Mouse (Mus musculus) heart, embryonic 16.5 days (tissue): Measurements from ENCODE around the gene Erbb4. TPM values are rescaled to one million over a fixed set of nuclear protein-coding genes. Genes with fewer than 3 reads are reported as not detected.

Source experiments
- ATAC-seq: fragments of 200-750 bp; cut with Nextera tagmentation; replicated peaks from 2 replicates; pipeline ENCODE4 v1.8.0; 2017; ENCODE audit warnings: moderate number of reproducible peaks; ENCODE audit not compliant: insufficient read depth, low FRiP score; ENCODE audit errors: extremely low read depth
- H3K27ac ChIP-seq: fragments of 300-500 bp; sonication (generic); 2 replicates; pipeline ENCODE4 v1.5.1; 2014; ENCODE audit warnings: mild to moderate bottlenecking, low read length, control low read depth, moderate library complexity
- H3K27me3 ChIP-seq: fragments of 300-500 bp; sonication (generic); 2 replicates; pipeline ENCODE4 v1.6.1; 2014; ENCODE audit warnings: low read length, mixed read lengths; ENCODE audit not compliant: control insufficient read depth, insufficient read depth
- H3K36me3 ChIP-seq: fragments of 300-500 bp; sonication (generic); 2 replicates; pipeline ENCODE4 v1.6.1; 2014; ENCODE audit not compliant: control insufficient read depth, insufficient read depth
- H3K4me1 ChIP-seq: fragments of 300-500 bp; sonication (generic); 2 replicates; pipeline ENCODE4 v1.6.1; 2014; ENCODE audit warnings: low read length, mixed read lengths; ENCODE audit not compliant: control insufficient read depth, insufficient read depth
- H3K4me2 ChIP-seq: fragments of 300-500 bp; sonication (generic); 2 replicates; pipeline ENCODE4 v1.6.1; 2014; ENCODE audit warnings: low read depth, mild to moderate bottlenecking, control low read depth, low read length
- H3K4me3 ChIP-seq: fragments of 300-500 bp; sonication (generic); 2 replicates; pipeline ENCODE4 v1.5.1; 2014; ENCODE audit warnings: mild to moderate bottlenecking, control low read depth, low read length
- H3K9ac ChIP-seq: fragments of 300-500 bp; sonication (generic); 2 replicates; pipeline ENCODE4 v1.6.1; 2014; ENCODE audit warnings: low read length, control low read depth
- H3K9me3 ChIP-seq: fragments of 300-500 bp; sonication (generic); replicated peaks from 2 replicates; pipeline ENCODE4 v1.6.1; 2016; ENCODE audit warnings: low read length; ENCODE audit not compliant: control insufficient read depth
- WGBS: fragments of 180-500 bp; shearing (Covaris S2); extraction: QIAGEN DNeasy Blood & Tissue Kit; methylation state at CpG from one replicate; pipeline ENCODE4 v1.1.7; 2014; 5-methylcytosine and 5-hydroxymethylcytosine counted together
- polyA plus RNA-seq: library from polyadenylated mRNA; unstranded; fragments of >200 nt; fragmentation: Nextera tagmentation; extraction: Ambion mirVana; gene quantifications from 2 replicates; pipeline ENCODE4 v1.2.1, GENCODE M21; 2015

Gene Erbb4
- polyA plus RNA-seq, 1 experiment from 2014 or later = 6.2 TPM

- Histone ChIP-seq H3K27me3 (0 out of 2 replicates have a peak, but pooled peaks cover 2% of the 10 kb centered on the region), H3K36me3 (no peaks in the 10 kb centered on the region), H3K9ac (peak overlapping the region; percentile 88), H3K4me1 (peaks cover 8% of the 10 kb centered on the region), H3K4me3 (peak overlapping the region; percentile 68), H3K9me3 (no peaks in the 10 kb centered on the region), H3K27ac (peak overlapping the region; percentile 99), H3K4me2 (peak overlapping the region; percentile 69)
- under 1% methylated on average over 35 of the region's 35 CpGs for WGBS
- ATAC-seq = peak; percentile 57
These were observed 860 bp downstream of the Erbb4 start for GRCm38 (mm10) chr1:69106937-69107461.

GRCm38 (mm10) chr1:69106322-69106761, 1.5 kb downstream of the Erbb4 start:
- WGBS = 0% methylated on average over 24 of the region's 24 CpGs
- H3K36me3 ChIP-seq = no peaks in the 10 kb centered on the region
- peaks cover 8% of the 10 kb centered on the region for H3K4me1 ChIP-seq
- H3K9me3 ChIP-seq = no peaks in the 10 kb centered on the region
- H3K9ac ChIP-seq = peak overlapping the region; percentile 88
- ATAC-seq = peak; percentile 46
- H3K4me2 ChIP-seq = peak overlapping the region; percentile 69
- peak overlapping the region; percentile 68 for H3K4me3 ChIP-seq
- 0 out of 2 replicates have a peak, but pooled peaks cover 2% of the 10 kb centered on the region for H3K27me3 ChIP-seq
- peak overlapping the region; percentile 99 for H3K27ac ChIP-seq

- under 1% methylated on average over 29 of the region's 29 CpGs for WGBS
- Histone ChIP-seq H3K27me3 (0 out of 2 replicates have a peak, but pooled peaks cover 2% of the 10 kb centered on the region), H3K4me2 (peak overlapping the region; percentile 69), H3K9me3 (no peaks in the 10 kb centered on the region), H3K9ac (peak overlapping the region; percentile 88), H3K27ac (peak overlapping the region; percentile 99), H3K4me3 (peak overlapping the region; percentile 68), H3K4me1 (peaks cover 4% of the 10 kb centered on the region; the same call in 1 of the 2 replicates), H3K36me3 (no peaks in the 10 kb centered on the region)
- peak; percentile 50 for ATAC-seq
These were observed 2.2 kb downstream of the Erbb4 start for GRCm38 (mm10) chr1:69105493-69106321.

DNA sequence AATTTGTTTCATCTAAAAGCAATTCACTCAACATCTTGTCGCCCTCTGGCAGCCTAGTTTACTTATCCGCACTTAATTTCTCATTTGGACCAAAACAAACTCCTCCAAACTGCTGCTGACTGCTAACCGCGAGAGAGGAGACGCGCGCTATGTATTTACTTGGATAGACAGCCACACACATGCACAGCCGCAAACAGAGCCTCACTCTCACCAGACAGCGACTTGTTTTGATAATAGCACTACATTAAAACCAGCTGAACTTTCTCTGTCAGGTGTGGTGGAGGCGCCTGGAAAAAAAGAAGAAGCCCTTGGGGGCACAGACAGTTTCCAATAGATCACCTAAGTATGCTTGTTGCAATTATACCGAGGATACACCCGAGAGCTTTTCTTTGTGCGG, 2.8 kb downstream of the Erbb4 start:
- ATAC-seq = no peak
- Histone ChIP-seq H3K9ac (peak overlapping the region; percentile 88), H3K4me1 (peaks cover 4% of the 10 kb centered on the region; the same call in 1 of the 2 replicates), H3K27me3 (0 out of 2 replicates have a peak, but pooled peaks cover 2% of the 10 kb centered on the region), H3K36me3 (no peaks in the 10 kb centered on the region), H3K4me3 (peak overlapping the region; percentile 68), H3K9me3 (no peaks in the 10 kb centered on the region), H3K4me2 (peak overlapping the region; percentile 69), H3K27ac (peak overlapping the region; percentile 99)
- under 1% methylated on average over 13 of the region's 13 CpGs for WGBS

DNA sequence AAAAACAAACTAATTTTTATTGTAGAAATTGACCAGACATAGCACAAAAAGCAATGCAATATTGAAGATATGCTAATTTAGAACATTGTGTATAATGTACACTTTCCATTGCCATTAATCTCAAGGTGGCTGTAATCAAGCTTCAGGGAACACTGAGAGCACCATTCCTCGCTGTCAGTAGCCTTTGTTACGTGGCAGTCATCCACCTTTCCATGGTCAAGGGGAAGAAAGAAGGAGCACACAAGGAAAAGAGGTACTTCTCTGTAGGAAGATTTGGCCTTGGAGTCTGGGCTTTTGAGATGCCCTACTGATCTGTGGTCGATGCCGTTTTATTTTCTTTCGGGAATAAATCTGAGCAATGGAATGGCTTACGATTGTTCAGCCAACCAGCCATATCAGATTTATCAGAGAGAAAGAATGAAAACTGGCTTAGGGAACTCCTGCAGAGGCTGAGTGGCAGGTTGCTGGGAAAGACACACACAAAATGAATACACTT, 4.6 kb downstream of the Erbb4 start:
- Histone ChIP-seq H3K4me2 (peak overlapping the region; percentile 50), H3K9me3 (no peaks in the 10 kb centered on the region), H3K36me3 (no peaks in the 10 kb centered on the region), H3K9ac (peak overlapping the region; percentile 34; the same call in 1 of the 2 replicates), H3K4me1 (peaks cover 4% of the 10 kb centered on the region; the same call in 1 of the 2 replicates), H3K27ac (peak overlapping the region; percentile 14; the same call in 1 of the 2 replicates), H3K4me3 (peak overlapping the region; percentile 16), H3K27me3 (0 out of 2 replicates have a peak, but pooled peaks cover 2% of the 10 kb centered on the region)
- no peak for ATAC-seq
- WGBS = 50% methylated on average over 6 of the region's 6 CpGs

DNA sequence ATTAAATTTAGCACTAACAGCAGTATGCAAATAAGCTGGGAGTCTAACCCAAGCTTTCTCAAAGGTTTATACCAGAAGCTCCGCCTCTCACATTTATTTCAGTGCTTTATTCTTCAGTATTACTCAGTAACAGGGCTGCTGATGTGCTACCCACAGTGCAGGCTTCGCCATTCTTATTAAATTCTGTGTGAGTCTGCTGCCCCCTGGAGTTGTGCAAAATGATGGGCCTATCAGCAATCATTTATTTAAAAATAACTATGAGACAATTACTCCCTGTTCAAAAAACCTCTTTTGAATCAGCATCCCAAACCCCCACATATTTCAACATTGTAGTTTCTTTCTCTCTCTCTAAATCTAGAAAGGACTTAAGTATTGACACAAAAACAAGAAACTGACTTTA, 6.2 kb downstream of the Erbb4 start:
- Histone ChIP-seq H3K4me1 (peaks cover 4% of the 10 kb centered on the region; the same call in 1 of the 2 replicates), H3K27me3 (0 out of 2 replicates have a peak, but pooled peaks cover 2% of the 10 kb centered on the region), H3K4me3 (no peak overlapping the region), H3K9ac (no peak overlapping the region), H3K27ac (no peak overlapping the region), H3K36me3 (no peaks in the 10 kb centered on the region), H3K9me3 (no peaks in the 10 kb centered on the region), H3K4me2 (no peak overlapping the region)
- 86% methylated on average over 2 of the region's 2 CpGs for WGBS
- ATAC-seq = no peak

- Histone ChIP-seq H3K4me3 (no peak overlapping the region), H3K9me3 (no peaks in the 10 kb centered on the region), H3K36me3 (no peaks in the 10 kb centered on the region), H3K9ac (no peak overlapping the region), H3K4me2 (no peak overlapping the region), H3K27ac (no peak overlapping the region), H3K27me3 (no peaks in the 10 kb centered on the region), H3K4me1 (peaks cover 8% of the 10 kb centered on the region)
- 43% methylated on average over 3 of the region's 3 CpGs for WGBS
- ATAC-seq = no peak
These were observed 14.8 kb downstream of the Erbb4 start for GRCm38 (mm10) chr1:69093052-69093451.

- H3K4me3 ChIP-seq = no peak overlapping the region
- no peaks in the 10 kb centered on the region for H3K36me3 ChIP-seq
- H3K9ac ChIP-seq = no peak overlapping the region
- H3K27me3 ChIP-seq = no peaks in the 10 kb centered on the region
- no peak for ATAC-seq
- 64% methylated on average over 1 of the region's 1 CpGs for WGBS
- H3K27ac ChIP-seq = no peak overlapping the region
- no peak overlapping the region for H3K4me2 ChIP-seq
- no peaks in the 10 kb centered on the region for H3K9me3 ChIP-seq
- peaks cover 13% of the 10 kb centered on the region for H3K4me1 ChIP-seq
These were observed 18.5 kb downstream of the Erbb4 start for GRCm38 (mm10) chr1:69089331-69089730.
